In the genomic region with DNA sequence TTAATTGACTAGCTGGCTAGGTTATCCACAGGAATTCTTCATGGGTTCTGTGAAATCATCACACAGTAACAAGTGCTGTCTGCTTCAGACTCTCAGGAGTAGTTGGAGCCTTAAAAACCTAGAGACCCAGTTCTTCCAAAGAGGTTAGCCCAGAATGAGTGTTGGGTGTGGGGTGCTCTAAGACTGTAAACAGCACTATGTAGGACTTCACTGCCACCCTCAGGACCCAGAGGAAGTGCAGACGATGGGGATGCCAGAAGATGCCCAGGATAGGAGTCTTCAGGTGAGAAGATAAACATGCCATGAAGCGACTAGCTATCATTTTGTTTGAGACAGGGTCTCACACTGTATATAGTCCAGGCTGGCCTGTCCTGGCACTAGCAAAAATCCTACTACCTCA, we compare ENCODE assay signal across 11 mouse cellular contexts. TPM values are rescaled to one million over a fixed set of nuclear protein-coding genes. Genes with fewer than 3 reads are reported as not detected.
DNase-seq lines count a peak whose midpoint lies in the region; ATAC-seq and TF ChIP-seq lines count a peak whose summit lies in the region.
"Had no signal": no experiment of that assay in that cellular context is flagged by ENCODE, and none has a peak within 500 bp of the region (broad histone marks: within the 10 kb centered on the region; RNA-seq: fewer than 3 reads in every experiment).

No protein-coding gene starts in this region.

- H3K27ac ChIP-seq in hindbrain, postnatal 0 days = no peak overlapping the region

- DNase-seq in kidney, postnatal 10 days = peak; percentile 6
- no peak for DNase-seq in kidney, adult 8-10 months
- peak; percentile 44 to 52 for DNase-seq in cerebellum, postnatal 14 days
- DNase-seq in hindbrain, postnatal 0 days (ENCODE audit: low spot score) = peak; percentile 72
- DNase-seq in retina, postnatal 1 day = peak; percentile 24
- no peak for DNase-seq in adrenal gland, adult 8-10 months
- DNase-seq in adrenal gland, postnatal 4 days (ENCODE audit: low spot score in 2 of 2) = no peak
- DNase-seq: gastrocnemius, postnatal 14 days; lung, adult 2 months; thymus, adult 2 months had no signal

- 0 out of 2 replicates have a peak, but pooled peaks cover 4% of the 10 kb centered on the region for H3K4me1 ChIP-seq in hindbrain, postnatal 0 days (ENCODE audit: insufficient read depth, low read length)

- ATAC-seq in hindbrain, postnatal 0 days = peak; percentile 72
- no peak for ATAC-seq in CD4-positive, CD25-positive, alpha-beta regulatory T cell, adult 4 months

- 0 out of 2 replicates have a peak overlapping the region, but pooled peaks have one; percentile 97 for H3K4me2 ChIP-seq in hindbrain, postnatal 0 days (ENCODE audit: low read depth, low read length)

- no peak overlapping the region for H3K9ac ChIP-seq in hindbrain, postnatal 0 days (replicated peaks; ENCODE audit: low read length)

- WGBS in hindbrain, postnatal 0 days = 24% methylated on average over 2 of the region's 2 CpGs

- no peaks in the 10 kb centered on the region for H3K27me3 ChIP-seq in hindbrain, postnatal 0 days (ENCODE audit: insufficient read depth, low read length)

- no peaks in the 10 kb centered on the region for H3K9me3 ChIP-seq in hindbrain, postnatal 0 days (ENCODE audit: low read length)

- peak; percentile 71 for TF ChIP-seq CTCF in hindbrain, postnatal 0 days (IDR thresholded peaks at IDR 0.05; ENCODE audit: low read depth)

- no peak overlapping the region for H3K4me3 ChIP-seq in hindbrain, postnatal 0 days (ENCODE audit: low read length)

- no peaks in the 10 kb centered on the region for H3K36me3 ChIP-seq in hindbrain, postnatal 0 days (ENCODE audit: insufficient read depth, low read length)

RNA-seq across cellular contexts. Expression of a gene that starts 0.7 kb away (rescaled TPM):
- total RNA-seq in hindbrain, postnatal 0 days (2014; rRNA removed) = 23.1 and 26.1 TPM in 2 replicates
- polyA plus RNA-seq in hindbrain, postnatal 0 days (2015; fragmentation: Nextera tagmentation; extraction: Ambion mirVana) = 10.2 and 11.0 TPM in 2 replicates
- total RNA-seq in adrenal gland, adult 8-10 months (2022) = under 1 TPM in 1 of 4 experiments, not detected in 3; 0.03 TPM
- total RNA-seq in adrenal gland, postnatal 4 days (2021) = under 1 TPM; 0.20 to 0.42 TPM
- polyA plus RNA-seq in CD4-positive, CD25-positive, alpha-beta regulatory T cell, adult 4 months (2017; shearing (Covaris generic)) = under 1 TPM in 1 of 2 experiments, not detected in 1; 0.05 TPM
- total RNA-seq: gastrocnemius, postnatal 14 days had no signal

Comparison
In these comparisons a context has a peak if more than half of its experiments do, and no peak if none do; other contexts are left out.
1. DNase-seq: peak in kidney, postnatal 10 days (single experiment), cerebellum, postnatal 14 days (2 of 2), hindbrain, postnatal 0 days (single experiment) and retina, postnatal 1 day (single experiment); none in kidney, adult 8-10 months (0 of 2), adrenal gland, adult 8-10 months (single experiment) and adrenal gland, postnatal 4 days (0 of 2).
2. RNA of a gene that starts 0.7 kb away (total RNA-seq): 23.1 to 26.1 TPM in hindbrain, postnatal 0 days; 0.20 to 0.42 TPM in adrenal gland, postnatal 4 days and 0.03 TPM in adrenal gland, adult 8-10 months; every median in the first group is over 10 times any median in the second.